Mouse (Mus musculus) forebrain, embryonic 16.5 days (tissue): ENCODE data around the gene Fam166a. TPM values are rescaled to one million over a fixed set of nuclear protein-coding genes. Genes with fewer than 3 reads are reported as not detected.

Source experiments
- ATAC-seq: fragments of 200-750 bp; cut with Nextera tagmentation; 2 replicates; pipeline ENCODE4 v1.8.0; 2017; ENCODE audit warnings: mild to moderate bottlenecking, moderate library complexity
- H3K27ac ChIP-seq: fragments of 300-500 bp; sonication (generic); 2 replicates; pipeline ENCODE4 v1.5.1; 2014; ENCODE audit warnings: low read length, control low read depth
- H3K27me3 ChIP-seq: fragments of 300-500 bp; sonication (generic); replicated peaks from 2 replicates; pipeline ENCODE4 v1.6.1; 2014; ENCODE audit warnings: low read length; ENCODE audit not compliant: control insufficient read depth, insufficient read depth
- H3K36me3 ChIP-seq: fragments of 300-500 bp; sonication (generic); 2 replicates; pipeline ENCODE4 v1.6.1; 2014; ENCODE audit not compliant: control insufficient read depth, insufficient read depth
- H3K4me1 ChIP-seq: fragments of 300-500 bp; sonication (generic); replicated peaks from 2 replicates; pipeline ENCODE4 v1.6.1; 2014; ENCODE audit warnings: low read length; ENCODE audit not compliant: control insufficient read depth, insufficient read depth
- H3K4me2 ChIP-seq: fragments of 300-500 bp; sonication (generic); 2 replicates; pipeline ENCODE4 v1.6.1; 2014; ENCODE audit warnings: mild to moderate bottlenecking, low read length, control low read depth
- H3K4me3 ChIP-seq: fragments of 300-500 bp; sonication (generic); replicated peaks from 2 replicates; pipeline ENCODE4 v1.5.1; 2014; ENCODE audit warnings: mild to moderate bottlenecking, low read length, control low read depth
- H3K9ac ChIP-seq: fragments of 300-500 bp; sonication (generic); replicated peaks from 2 replicates; pipeline ENCODE4 v1.6.1; 2014; ENCODE audit warnings: low read depth, low read length, control low read depth
- H3K9me3 ChIP-seq: fragments of 300-500 bp; sonication (generic); 2 replicates; pipeline ENCODE4 v1.6.1; 2016; ENCODE audit warnings: low read length; ENCODE audit not compliant: control insufficient read depth
- WGBS: fragments of 180-500 bp; shearing (Covaris S2); extraction: QIAGEN DNeasy Blood & Tissue Kit; methylation state at CpG from one replicate; pipeline ENCODE4 v1.1.7; 2014; 5-methylcytosine and 5-hydroxymethylcytosine counted together
- polyA plus RNA-seq: library from polyadenylated mRNA; unstranded; fragments of >200 nt; fragmentation: Nextera tagmentation; extraction: Ambion mirVana; gene quantifications from 2 replicates; pipeline ENCODE4 v1.2.1, GENCODE M21; 2015

The Fam166a gene
- polyA plus RNA-seq, 1 experiment from 2014 or later: not detected

- Histone ChIP-seq H3K9me3 (no peaks in the 10 kb centered on the region), H3K4me2 (no peak overlapping the region), H3K27ac (no peak overlapping the region), H3K4me1 (peaks cover 41% of the 10 kb centered on the region), H3K27me3 (no peaks in the 10 kb centered on the region), H3K4me3 (no peak overlapping the region), H3K9ac (no peak overlapping the region), H3K36me3 (no peaks in the 10 kb centered on the region)
- no peak for ATAC-seq
- 60% methylated on average over 6 of the region's 6 CpGs for WGBS
Observed at GRCm38 (mm10) chr2:25176573-25176972, 42.0 kb upstream of the Fam166a start.

GRCm38 (mm10) chr2:25177076-25177475 lies 41.5 kb upstream of the Fam166a start:
- H3K27me3 ChIP-seq: no peaks in the 10 kb centered on the region
- ATAC-seq: no peak
- peaks cover 46% of the 10 kb centered on the region for H3K4me1 ChIP-seq
- no peaks in the 10 kb centered on the region for H3K36me3 ChIP-seq
- 18% methylated on average over 4 of the region's 4 CpGs for WGBS
- H3K9ac ChIP-seq: no peak overlapping the region
- peak overlapping the region; percentile 46 for H3K27ac ChIP-seq
- H3K9me3 ChIP-seq: no peaks in the 10 kb centered on the region
- H3K4me3 ChIP-seq: no peak overlapping the region
- peak overlapping the region; percentile 4 for H3K4me2 ChIP-seq

- no peaks in the 10 kb centered on the region for H3K27me3 ChIP-seq
- no peak for ATAC-seq
- 0% methylated on average over 5 of the region's 6 CpGs for WGBS
- H3K4me1 ChIP-seq: peaks cover 50% of the 10 kb centered on the region
- H3K36me3 ChIP-seq: no peaks in the 10 kb centered on the region
- no peak overlapping the region for H3K9ac ChIP-seq
- no peak overlapping the region for H3K4me3 ChIP-seq
- no peaks in the 10 kb centered on the region for H3K9me3 ChIP-seq
- H3K27ac ChIP-seq: peak overlapping the region; percentile 64
- H3K4me2 ChIP-seq: 0 out of 2 replicates have a peak overlapping the region, but pooled peaks have one; percentile 4
Observed at GRCm38 (mm10) chr2:25177685-25178084, 40.9 kb upstream of the Fam166a start.

- no peaks in the 10 kb centered on the region for H3K27me3 ChIP-seq
- no peaks in the 10 kb centered on the region for H3K9me3 ChIP-seq
- H3K36me3 ChIP-seq: no peaks in the 10 kb centered on the region
- ATAC-seq: peak; percentile 13; the same call in 1 of the 2 replicates
- WGBS: 10% methylated on average over 10 of the region's 10 CpGs
- H3K27ac ChIP-seq: peak overlapping the region; percentile 64
- peaks cover 57% of the 10 kb centered on the region for H3K4me1 ChIP-seq
- H3K4me3 ChIP-seq: no peak overlapping the region
- H3K4me2 ChIP-seq: 0 out of 2 replicates have a peak overlapping the region, but pooled peaks have one; percentile 14
- H3K9ac ChIP-seq: peak overlapping the region; percentile 24
Observed at GRCm38 (mm10) chr2:25178285-25178972, 40.1 kb upstream of the Fam166a start.

GRCm38 (mm10) chr2:25179566-25180217 lies 38.9 kb upstream of the Fam166a start:
- Histone ChIP-seq H3K4me3 (peak overlapping the region; percentile 70), H3K9ac (peak overlapping the region; percentile 43; the same call in 1 of the 2 replicates), H3K27ac (peak overlapping the region; percentile 78), H3K36me3 (no peaks in the 10 kb centered on the region), H3K27me3 (no peaks in the 10 kb centered on the region), H3K4me2 (peak overlapping the region; percentile 82), H3K9me3 (no peaks in the 10 kb centered on the region), H3K4me1 (peaks cover 61% of the 10 kb centered on the region)
- WGBS: 28% methylated on average over 15 of the region's 15 CpGs
- no peak for ATAC-seq

GRCm38 (mm10) chr2:25180478-25180903 lies 38.1 kb upstream of the Fam166a start, which contains the start of gene Nrarp:
TSS of gene Nrarp (plus strand) at chr2:25180758.
- peaks cover 69% of the 10 kb centered on the region for H3K4me1 ChIP-seq

GRCm38 (mm10) chr2:25180973-25181890 lies 37.3 kb upstream of the Fam166a start:
- peak; percentile 26 for ATAC-seq
- H3K4me3 ChIP-seq: peak overlapping the region; percentile 70
- WGBS: under 1% methylated on average over 98 of the region's 100 CpGs
- no peaks in the 10 kb centered on the region for H3K27me3 ChIP-seq
- peak overlapping the region; percentile 82 for H3K4me2 ChIP-seq
- peaks cover 69% of the 10 kb centered on the region for H3K4me1 ChIP-seq
- peak overlapping the region; percentile 78 for H3K27ac ChIP-seq
- H3K9ac ChIP-seq: peak overlapping the region; percentile 74
- no peaks in the 10 kb centered on the region for H3K9me3 ChIP-seq
- H3K36me3 ChIP-seq: no peaks in the 10 kb centered on the region

More at GRCm38 (mm10) chr2:25180478-25180903, 38.1 kb upstream of the Fam166a start, which contains the start of gene Nrarp:
- Histone ChIP-seq H3K36me3 (no peaks in the 10 kb centered on the region), H3K9ac (peak within 1 kb of the TSS; percentile 74), H3K27ac (peak within 1 kb of the TSS; percentile 78), H3K27me3 (no peaks in the 10 kb centered on the region), H3K9me3 (no peaks in the 10 kb centered on the region), H3K4me2 (peak within 1 kb of the TSS; percentile 82), H3K4me3 (peak within 1 kb of the TSS; percentile 70)
- peak; percentile 87 for ATAC-seq
- whole genome bisulfite sequencing: under 1% methylated on average over 34 of the region's 35 CpGs

- Histone ChIP-seq H3K27me3 (no peaks in the 10 kb centered on the region), H3K27ac (peak overlapping the region; percentile 78; the same call in 1 of the 2 replicates), H3K4me3 (peak overlapping the region; percentile 70), H3K4me2 (peak overlapping the region; percentile 82), H3K9ac (peak overlapping the region; percentile 74), H3K36me3 (no peaks in the 10 kb centered on the region), H3K4me1 (peaks cover 69% of the 10 kb centered on the region), H3K9me3 (no peaks in the 10 kb centered on the region)
- under 1% methylated on average over 17 of the region's 17 CpGs for WGBS
- ATAC-seq: no peak
Observed at GRCm38 (mm10) chr2:25181891-25182397, 36.6 kb upstream of the Fam166a start.
